Mouse (Mus musculus): ENCODE results near the gene Palm2. TPM values are rescaled to one million over a fixed set of nuclear protein-coding genes. Genes with fewer than 3 reads are reported as not detected.
A peak's percentile ranks its signal among the peaks of the same experiment; 100 is the strongest.

The Palm2 gene
- total RNA-seq, 2 experiments from 2014 or later: 48.4 to 64.2 TPM

- peak; percentile 26 for DNase-seq
Observed at GRCm38 (mm10) chr4:57622816-57623215, 188.8 kb downstream of the Palm2 start.

- no peak for DNase-seq
Observed at GRCm38 (mm10) chr4:57624819-57625218, 190.8 kb downstream of the Palm2 start.

GRCm38 (mm10) chr4:57625306-57625705 is 191.3 kb downstream of the Palm2 start:
- DNase-seq: no peak

- DNase-seq: no peak
Observed at GRCm38 (mm10) chr4:57625756-57626155, 191.7 kb downstream of the Palm2 start.

- DNase-seq: no peak
Observed at GRCm38 (mm10) chr4:57626921-57627320, 192.9 kb downstream of the Palm2 start.

- no peak for DNase-seq
Observed at GRCm38 (mm10) chr4:57632386-57632785, 198.3 kb downstream of the Palm2 start.

- no peak for DNase-seq
Observed at GRCm38 (mm10) chr4:57633052-57633451, 199.0 kb downstream of the Palm2 start.

- DNase-seq: no peak
Observed at GRCm38 (mm10) chr4:57634956-57635355, 200.9 kb downstream of the Palm2 start.

GRCm38 (mm10) chr4:57636782-57637482 is 202.9 kb downstream of the Palm2 start:
- no peak for DNase-seq

- DNase-seq: no peak
Observed at GRCm38 (mm10) chr4:57637636-57638386, 203.8 kb downstream of the Palm2 start.

- no peak for DNase-seq
Observed at GRCm38 (mm10) chr4:57638941-57639340, 204.9 kb downstream of the Palm2 start.

GRCm38 (mm10) chr4:57640222-57640621 is 206.2 kb downstream of the Palm2 start:
- no peak for DNase-seq

- DNase-seq: no peak
Observed at GRCm38 (mm10) chr4:57640971-57641370, 206.9 kb downstream of the Palm2 start.

GRCm38 (mm10) chr4:57650994-57651393 is 216.9 kb downstream of the Palm2 start:
- DNase-seq: no peak

- DNase-seq: no peak
Observed at GRCm38 (mm10) chr4:57651547-57651946, 217.5 kb downstream of the Palm2 start.

GRCm38 (mm10) chr4:57652185-57652904 is 218.3 kb downstream of the Palm2 start:
- no peak for DNase-seq

- DNase-seq: no peak
Observed at GRCm38 (mm10) chr4:57655966-57656365, 221.9 kb downstream of the Palm2 start.

GRCm38 (mm10) chr4:57656388-57656787 is 222.3 kb downstream of the Palm2 start:
- no peak for DNase-seq

GRCm38 (mm10) chr4:57656861-57657260 is 222.8 kb downstream of the Palm2 start:
- DNase-seq: no peak

GRCm38 (mm10) chr4:57660470-57660869 is 226.4 kb downstream of the Palm2 start:
- no peak for DNase-seq

GRCm38 (mm10) chr4:57666101-57666500 is 232.1 kb downstream of the Palm2 start:
- DNase-seq: no peak

- peak; percentile 74 for DNase-seq
Observed at GRCm38 (mm10) chr4:57670813-57671469, 236.9 kb downstream of the Palm2 start.

GRCm38 (mm10) chr4:57672541-57672940 is 238.5 kb downstream of the Palm2 start:
- no peak for DNase-seq
